Mouse (Mus musculus) C2C12 (cell line): Measurements from ENCODE around the gene Ankrd42. TPM values are rescaled to one million over a fixed set of nuclear protein-coding genes. Genes with fewer than 3 reads are reported as not detected.

Experiments used
- H3K27me3 ChIP-seq: one replicate; pipeline ENCODE4 v1.6.1; 2011; ENCODE audit not compliant: control insufficient read depth, insufficient read depth, insufficient read length
- H3K36me3 ChIP-seq: one replicate; pipeline ENCODE4 v1.6.1; 2011; ENCODE audit not compliant: control insufficient read depth, insufficient read depth
- H3K4me3 ChIP-seq: one replicate; pipeline ENCODE4 v1.5.1; 2011; ENCODE audit warnings: mild to moderate bottlenecking, control low read depth; ENCODE audit not compliant: poor library complexity, insufficient read depth, severe bottlenecking
- H3K79me2 ChIP-seq: one replicate; pipeline ENCODE4 v1.6.1; 2011; ENCODE audit not compliant: control insufficient read depth, insufficient read depth
- H3K79me3 ChIP-seq: one replicate; pipeline ENCODE4 v1.6.1; 2011; ENCODE audit warnings: low read depth, control low read depth
- H3ac ChIP-seq: one replicate; pipeline ENCODE3; 2011; ENCODE audit warnings: low read depth; ENCODE audit not compliant: control insufficient read depth, insufficient read length
- CEBPB ChIP-seq: IDR thresholded peaks from one replicate; pipeline ENCODE4 v1.6.1; 2011; ENCODE audit warnings: low read depth, mild to moderate bottlenecking, control low read depth, moderate library complexity
- CTCF ChIP-seq: IDR thresholded peaks from one replicate; pipeline ENCODE4 v1.5.1; 2011; ENCODE audit not compliant: control insufficient read depth, insufficient read depth, insufficient read length
- FOSL1 ChIP-seq: IDR thresholded peaks from one replicate; pipeline ENCODE4 v1.8.0; 2011; ENCODE audit warnings: mild to moderate bottlenecking, low read length; ENCODE audit not compliant: poor library complexity, insufficient read depth, severe bottlenecking
- MAX ChIP-seq: IDR thresholded peaks from one replicate; pipeline ENCODE4 v1.6.1; 2011; ENCODE audit warnings: mild to moderate bottlenecking, control low read depth
- MYOD1 ChIP-seq: IDR thresholded peaks from one replicate; pipeline ENCODE4 v1.6.1; 2011; ENCODE audit warnings: low read depth; ENCODE audit not compliant: control insufficient read depth, insufficient read length
- MYOG ChIP-seq: IDR thresholded peaks from one replicate; pipeline ENCODE4 v1.6.1; 2011; ENCODE audit not compliant: control insufficient read depth, insufficient read length; ENCODE audit errors: extremely low read depth
- USF1 ChIP-seq: IDR thresholded peaks from one replicate; pipeline ENCODE4 v1.6.1; 2011; ENCODE audit warnings: low read depth, mild to moderate bottlenecking, control low read depth, moderate library complexity
- polyA plus RNA-seq: library from polyadenylated mRNA; unstranded; fragments of >200 nt; fragmentation: generic; extraction: Trizol; gene quantifications from one replicate; pipeline ENCODE4 v1.2.1, GENCODE M21; 2012; ENCODE audit warnings: missing spikeins

The Ankrd42 gene
- polyA plus RNA-seq, 1 experiment = 1.2 TPM

DNA sequence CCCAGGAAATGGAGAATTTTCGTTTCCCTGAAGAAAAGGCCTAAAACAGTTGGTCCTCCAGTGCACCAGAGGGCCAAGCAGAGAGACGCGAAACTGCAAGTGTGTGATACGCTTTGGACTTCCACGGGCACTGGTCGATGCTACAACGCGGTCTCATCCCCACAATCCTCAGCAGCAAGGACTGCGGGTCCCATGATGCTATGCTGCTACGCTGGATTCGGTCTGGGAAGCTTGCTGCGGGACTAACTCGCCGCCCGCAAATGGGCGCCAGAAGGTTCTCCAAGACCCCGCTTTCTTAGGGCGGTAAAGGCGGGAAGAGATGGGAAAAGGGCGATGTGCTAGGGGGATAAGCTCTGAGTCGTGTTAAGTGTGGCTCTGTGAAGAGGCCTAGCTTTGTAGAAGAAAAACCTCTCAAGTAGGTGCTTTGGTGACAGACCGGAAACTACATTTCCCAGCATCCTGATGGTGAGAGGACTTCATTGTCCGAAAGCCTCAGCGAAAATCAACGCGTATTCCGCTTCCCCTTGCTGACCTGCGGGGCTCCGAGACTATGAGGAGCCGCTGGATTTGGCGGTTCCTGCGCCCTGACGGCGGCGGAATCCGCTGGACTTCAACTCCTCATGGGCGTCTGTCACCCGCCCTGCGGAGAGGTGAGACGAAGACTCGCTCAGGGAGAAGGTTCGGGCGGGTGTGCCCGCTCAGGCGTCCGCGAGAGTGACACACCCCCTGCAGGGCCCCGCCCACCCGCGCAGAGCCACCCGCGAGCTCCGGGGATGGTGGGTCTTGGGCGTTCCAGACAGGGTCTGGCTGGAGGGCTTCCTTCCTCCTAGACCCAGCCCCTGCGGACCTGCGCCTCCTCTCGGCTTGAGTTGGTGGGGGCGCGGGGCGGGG is 75.7 kb downstream of the Ankrd42 start, which contains the start of gene Ccdc90b:
TSS of gene Ccdc90b (plus strand) at position 164 of the 891 bp plus-strand sequence.
- Histone ChIP-seq H3K79me2 (no peaks in the 10 kb centered on the region), H3ac (peak within 1 kb of the TSS; percentile 89), H3K79me3 (no peaks in the 10 kb centered on the region), H3K27me3 (no peaks in the 10 kb centered on the region), H3K36me3 (peaks cover 4% of the 10 kb centered on the region), H3K4me3 (peak within 1 kb of the TSS; percentile 51)
- TF ChIP-seq MAX (no peak), FOSL1 (no peak), CTCF (peak; percentile 53), USF1 (no peak), MYOG (no peak)

DNA sequence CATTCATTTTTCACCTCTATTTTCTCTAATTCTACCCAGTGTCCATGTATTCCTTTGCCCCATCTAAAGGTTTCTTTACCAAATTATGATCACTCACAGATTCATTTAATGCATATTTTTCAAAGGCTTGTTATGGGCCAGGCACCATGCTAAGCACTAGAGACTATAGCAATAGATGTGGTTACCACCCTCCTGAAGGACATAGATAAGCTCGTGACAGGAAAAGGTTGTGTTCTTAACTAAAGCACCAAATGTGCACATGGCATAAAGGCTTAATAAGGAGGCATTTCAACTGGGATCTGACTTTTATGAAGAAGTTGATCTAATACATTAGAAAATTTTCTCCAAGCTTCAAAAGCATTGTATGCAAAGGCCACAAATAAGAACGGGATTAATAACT is 78.2 kb downstream of the Ankrd42 start:
- no peaks in the 10 kb centered on the region for H3K79me2 ChIP-seq
- H3ac ChIP-seq = no peak overlapping the region
- no peaks in the 10 kb centered on the region for H3K36me3 ChIP-seq
- H3K27me3 ChIP-seq = no peaks in the 10 kb centered on the region
- H3K4me3 ChIP-seq = no peak overlapping the region
- H3K79me3 ChIP-seq = no peaks in the 10 kb centered on the region
- TF ChIP-seq MAX (no peak), MYOG (no peak), CEBPB (no peak), USF1 (no peak), FOSL1 (no peak), CTCF (no peak), MYOD1 (no peak)

DNA sequence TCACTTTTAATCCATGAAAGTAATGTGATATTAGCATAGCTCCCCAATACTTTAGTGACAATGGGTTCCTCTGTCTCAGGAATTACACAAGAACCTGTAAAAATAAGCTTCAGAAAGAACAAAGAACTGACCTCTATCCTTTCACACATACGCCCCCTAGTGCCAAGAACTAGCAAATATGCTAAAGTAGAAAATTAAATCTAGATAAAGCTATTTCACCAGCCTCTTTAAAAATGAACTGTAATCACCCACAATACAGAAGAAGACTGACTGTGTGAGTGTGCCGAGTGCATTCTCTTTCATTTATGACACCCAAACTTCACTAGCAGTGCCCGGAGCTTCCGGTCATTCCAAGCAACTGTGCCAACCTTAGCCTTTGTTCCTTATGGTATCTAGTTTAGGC is 86.0 kb downstream of the Ankrd42 start:
- Histone ChIP-seq H3K79me2 (no peaks in the 10 kb centered on the region), H3K4me3 (no peak overlapping the region), H3K79me3 (no peaks in the 10 kb centered on the region), H3K36me3 (no peaks in the 10 kb centered on the region), H3K27me3 (no peaks in the 10 kb centered on the region), H3ac (no peak overlapping the region)
- TF ChIP-seq USF1 (no peak), CEBPB (no peak)

DNA sequence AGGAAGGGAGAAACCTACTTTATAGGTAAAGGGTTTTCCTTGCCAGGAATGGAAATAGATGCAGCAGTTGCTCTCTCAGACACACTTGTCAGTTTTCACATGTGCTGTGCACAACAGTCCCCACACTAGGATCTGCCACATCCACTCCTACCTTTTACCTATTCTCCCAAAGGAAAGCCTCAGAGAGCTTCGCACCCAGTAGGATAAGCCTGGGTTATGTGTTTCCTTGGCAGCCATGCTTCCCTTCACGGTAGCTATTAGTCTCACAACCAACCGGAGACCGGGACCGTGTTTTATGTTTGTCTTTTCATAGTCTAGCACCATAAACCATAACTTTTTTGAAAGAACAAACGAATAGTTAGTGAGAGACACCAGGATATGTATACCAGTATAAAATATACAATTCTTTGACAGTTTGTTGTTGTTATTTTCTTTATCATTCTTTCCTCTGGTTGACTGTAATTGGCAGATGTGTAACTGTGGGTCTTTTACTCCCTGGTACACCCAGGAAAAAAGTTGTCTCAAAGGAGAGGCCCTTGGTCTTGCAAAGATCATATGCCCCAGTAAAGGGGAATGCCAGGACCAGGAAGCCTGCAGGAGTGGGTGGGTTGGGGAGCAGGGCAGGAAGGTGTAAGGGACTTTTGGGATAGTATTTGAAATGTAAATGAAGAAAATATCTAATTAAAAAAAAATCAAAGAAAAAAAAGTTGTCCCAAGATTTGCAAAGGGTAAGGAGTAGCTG is 86.5 kb downstream of the Ankrd42 start:
- Histone ChIP-seq H3K4me3 (no peak overlapping the region), H3ac (no peak overlapping the region), H3K36me3 (no peaks in the 10 kb centered on the region), H3K27me3 (no peaks in the 10 kb centered on the region), H3K79me2 (no peaks in the 10 kb centered on the region), H3K79me3 (no peaks in the 10 kb centered on the region)
- no peak for TF ChIP-seq FOSL1
- no peak for TF ChIP-seq CEBPB
- TF ChIP-seq MAX = no peak
- TF ChIP-seq MYOG = no peak
- TF ChIP-seq CTCF = no peak
- no peak for TF ChIP-seq USF1
- TF ChIP-seq MYOD1 = no peak

DNA sequence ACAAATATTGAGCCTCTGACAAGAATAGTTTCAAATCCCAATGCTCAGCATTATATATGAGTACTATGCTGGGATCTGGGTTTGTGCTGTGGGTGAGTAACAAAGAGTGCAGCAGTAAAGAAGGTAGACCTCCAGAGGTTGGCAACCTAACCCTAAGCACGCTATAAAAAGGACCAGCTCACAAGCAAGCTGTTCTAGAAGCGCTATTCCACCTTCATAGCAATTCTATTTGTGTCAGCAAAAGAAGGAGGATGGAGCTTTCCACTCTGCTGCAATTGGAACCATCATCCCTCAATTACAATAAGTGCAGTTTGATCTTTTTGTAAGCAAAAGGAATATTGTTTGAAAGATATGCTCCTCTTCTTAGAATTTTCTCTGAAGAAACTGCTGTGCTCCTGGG is 90.2 kb downstream of the Ankrd42 start:
- TF ChIP-seq MAX (no peak), FOSL1 (no peak), USF1 (no peak), MYOG (no peak), CTCF (no peak), MYOD1 (no peak), CEBPB (no peak)
- no peaks in the 10 kb centered on the region for H3K79me3 ChIP-seq
- H3K79me2 ChIP-seq = no peaks in the 10 kb centered on the region
- no peaks in the 10 kb centered on the region for H3K27me3 ChIP-seq
- H3K4me3 ChIP-seq = no peak overlapping the region
- no peak overlapping the region for H3ac ChIP-seq
- no peaks in the 10 kb centered on the region for H3K36me3 ChIP-seq
